Mouse (Mus musculus) midbrain, postnatal 0 days (tissue): Measurements from ENCODE around the gene Gm20388. TPM values are rescaled to one million over a fixed set of nuclear protein-coding genes. Genes with fewer than 3 reads are reported as not detected.

Experiments used
- ATAC-seq: fragments of 200-750 bp; cut with Nextera tagmentation; 2 replicates; pipeline ENCODE4 v1.8.0; 2017; ENCODE audit warnings: moderate number of reproducible peaks, mild to moderate bottlenecking, moderate TSS enrichment, moderate library complexity; ENCODE audit not compliant: low FRiP score
- DNase-seq: peaks from one replicate; pipeline ENCODE4 v3.0.0-alpha.2; 2015; ENCODE audit warnings: low spot score
- H3K27ac ChIP-seq: fragments of 300-500 bp; sonication (generic); 2 replicates; pipeline ENCODE4 v1.5.1; 2014; ENCODE audit warnings: low read depth, mild to moderate bottlenecking, low read length, mixed read lengths
- H3K27me3 ChIP-seq: fragments of 300-500 bp; sonication (generic); 2 replicates; pipeline ENCODE4 v1.6.1; 2014; ENCODE audit warnings: low read length, control low read depth, mixed read lengths; ENCODE audit not compliant: insufficient read depth
- H3K36me3 ChIP-seq: fragments of 300-500 bp; sonication (generic); 2 replicates; pipeline ENCODE4 v1.6.1; 2014; ENCODE audit warnings: low read length, control low read depth, mixed read lengths; ENCODE audit not compliant: insufficient read depth
- H3K4me1 ChIP-seq: fragments of 300-500 bp; sonication (generic); 2 replicates; pipeline ENCODE4 v1.6.1; 2014; ENCODE audit warnings: mild to moderate bottlenecking, control low read depth, antibody characterized with exemption, low read length, mixed read lengths; ENCODE audit not compliant: insufficient read depth
- H3K4me2 ChIP-seq: fragments of 300-500 bp; sonication (generic); 2 replicates; pipeline ENCODE4 v1.6.1; 2014; ENCODE audit warnings: low read depth, mild to moderate bottlenecking, low read length, mixed read lengths; ENCODE audit not compliant: poor library complexity, severe bottlenecking
- H3K4me3 ChIP-seq: fragments of 300-500 bp; sonication (generic); 2 replicates; pipeline ENCODE4 v1.5.1; 2014; ENCODE audit warnings: low read depth, mild to moderate bottlenecking, low read length, moderate library complexity
- H3K9ac ChIP-seq: fragments of 300-500 bp; sonication (generic); replicated peaks from 2 replicates; pipeline ENCODE4 v1.6.1; 2014; ENCODE audit warnings: mild to moderate bottlenecking, low read length, moderate library complexity, mixed read lengths; ENCODE audit not compliant: poor library complexity, severe bottlenecking
- H3K9me3 ChIP-seq: fragments of 300-500 bp; sonication (generic); 2 replicates; pipeline ENCODE4 v1.6.1; 2016; ENCODE audit warnings: low read length, control low read depth
- CTCF ChIP-seq: IDR thresholded peaks from 2 replicates; pipeline ENCODE4 v1.5.1; 2016; ENCODE audit warnings: antibody characterized with exemption, mild to moderate bottlenecking
- WGBS: fragments of 180-500 bp; shearing (Covaris S2); extraction: QIAGEN DNeasy Blood & Tissue Kit; methylation state at CpG from one replicate; pipeline ENCODE4 v1.1.7; 2014; 5-methylcytosine and 5-hydroxymethylcytosine counted together
- polyA plus RNA-seq: library from polyadenylated mRNA; unstranded; fragments of >200 nt; fragmentation: Nextera tagmentation; extraction: Ambion mirVana; gene quantifications from 2 replicates; pipeline ENCODE4 v1.2.1, GENCODE M21; 2015
- total RNA-seq: library from RNA; depleted of rRNA; stranded (reverse); fragments of >200 nt; gene quantifications from 2 replicates; pipeline ENCODE4 v1.2.3, GENCODE M21; 2014

Gene Gm20388
- total and polyA plus RNA-seq, 2 experiments from 2014 or later = 74.2 TPM; not detected in 1

DNA sequence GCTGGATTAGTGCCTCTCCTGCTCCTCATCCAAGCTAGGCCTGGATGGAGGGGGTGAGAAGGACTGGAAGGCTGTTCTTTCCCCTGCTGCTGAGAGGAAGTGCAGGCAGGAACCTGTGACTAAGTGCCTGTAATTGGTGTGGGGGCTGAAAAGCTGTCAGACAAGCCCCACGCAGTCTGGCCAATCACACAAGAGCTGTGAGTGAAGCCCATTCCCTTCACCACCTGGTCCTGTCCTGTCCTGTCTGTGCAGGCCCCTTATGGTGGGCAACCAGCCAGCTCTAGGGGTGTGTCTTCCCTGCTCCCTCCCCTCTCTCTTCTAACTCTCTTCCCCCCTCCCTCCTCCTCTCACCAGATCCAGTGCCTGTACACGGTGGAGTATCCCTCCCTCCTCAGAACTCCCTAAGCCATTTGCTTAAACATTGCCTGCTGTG is 3227.0 kb downstream of the Gm20388 start:
- no peak overlapping the region for H3K4me3 ChIP-seq
- peak; percentile 43; the same call in 1 of the 2 replicates for ATAC-seq
- H3K9ac ChIP-seq = 0 out of 2 replicates have a peak overlapping the region, but pooled peaks have one; percentile 8
- H3K36me3 ChIP-seq = no peaks in the 10 kb centered on the region
- DNase-seq = peak; percentile 79
- H3K9me3 ChIP-seq = no peaks in the 10 kb centered on the region
- TF ChIP-seq CTCF = no peak
- H3K4me2 ChIP-seq = no peak overlapping the region
- peaks cover 11% of the 10 kb centered on the region; the same call in 1 of the 2 replicates for H3K4me1 ChIP-seq
- no peaks in the 10 kb centered on the region for H3K27me3 ChIP-seq
- no peak overlapping the region for H3K27ac ChIP-seq
- 14% methylated on average over 2 of the region's 2 CpGs for WGBS

DNA sequence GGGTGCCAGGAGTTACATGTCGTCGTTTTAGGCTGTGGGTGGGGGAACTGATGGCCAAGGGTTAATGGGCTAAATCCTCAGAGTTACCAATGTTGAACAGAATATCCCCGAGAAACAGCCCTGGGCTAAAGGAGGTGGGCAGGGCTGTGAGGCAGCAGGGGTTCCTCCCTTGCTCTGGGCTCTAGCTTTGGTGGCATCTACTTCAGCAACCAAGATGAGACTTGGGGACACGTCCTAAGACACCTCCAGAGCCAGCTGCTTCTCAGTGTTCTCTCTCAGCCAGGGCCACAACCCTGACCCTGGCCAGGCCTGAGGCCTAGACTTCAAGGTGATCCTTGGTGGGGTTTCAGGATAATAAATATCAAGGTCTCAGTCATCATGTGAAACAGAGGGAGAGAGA is 3228.1 kb downstream of the Gm20388 start:
- Histone ChIP-seq H3K9me3 (no peaks in the 10 kb centered on the region), H3K4me2 (no peak overlapping the region), H3K27ac (no peak overlapping the region), H3K9ac (no peak overlapping the region), H3K4me1 (peaks cover 11% of the 10 kb centered on the region; the same call in 1 of the 2 replicates), H3K4me3 (no peak overlapping the region), H3K27me3 (no peaks in the 10 kb centered on the region), H3K36me3 (no peaks in the 10 kb centered on the region)
- DNase-seq = no peak
- 77% methylated on average over 4 of the region's 4 CpGs for WGBS
- no peak for TF ChIP-seq CTCF
- ATAC-seq = no peak

DNA sequence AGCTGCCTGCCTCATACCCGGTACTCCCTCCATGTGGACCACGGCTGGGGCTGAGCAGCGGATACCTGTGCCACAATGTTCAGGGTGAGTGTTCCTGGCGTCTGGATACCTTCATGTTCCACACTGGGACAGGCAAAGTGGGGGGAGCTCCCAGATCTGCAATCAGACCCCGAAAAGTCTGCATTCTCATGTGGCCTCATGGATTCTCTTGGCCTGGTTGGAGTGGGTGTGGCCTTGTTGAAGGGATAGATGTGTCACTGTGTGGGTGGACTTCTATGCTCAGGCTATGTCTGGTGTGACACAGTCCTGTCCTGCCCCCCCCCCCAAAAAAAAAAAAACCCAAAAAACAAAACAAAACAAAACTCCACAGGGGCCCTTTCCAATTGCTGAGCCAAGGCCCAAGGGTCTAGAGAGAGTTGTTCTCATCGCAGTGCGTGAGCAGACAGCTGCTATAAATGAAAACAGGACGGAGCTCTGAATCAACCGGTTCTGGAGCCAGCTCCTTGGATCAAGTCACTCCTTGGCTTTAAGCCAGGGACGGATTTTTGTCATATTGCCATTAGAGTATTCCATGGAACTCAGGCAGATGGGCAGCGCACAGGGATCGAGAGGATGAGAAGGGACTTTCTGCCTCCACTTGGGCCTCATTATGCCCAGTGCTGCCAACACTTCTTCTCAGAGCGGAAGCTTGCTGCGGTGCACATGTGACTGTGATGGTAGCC is 3231.3 kb downstream of the Gm20388 start:
- no peak for TF ChIP-seq CTCF
- WGBS = 72% methylated on average over 14 of the region's 14 CpGs
- Histone ChIP-seq H3K27ac (no peak overlapping the region), H3K4me1 (no peaks in the 10 kb centered on the region), H3K4me2 (no peak overlapping the region), H3K9me3 (no peaks in the 10 kb centered on the region), H3K9ac (no peak overlapping the region), H3K36me3 (no peaks in the 10 kb centered on the region), H3K4me3 (no peak overlapping the region), H3K27me3 (no peaks in the 10 kb centered on the region)
- DNase-seq (peak; percentile 93), ATAC-seq (peak; percentile 41; the same call in 1 of the 2 replicates)

DNA sequence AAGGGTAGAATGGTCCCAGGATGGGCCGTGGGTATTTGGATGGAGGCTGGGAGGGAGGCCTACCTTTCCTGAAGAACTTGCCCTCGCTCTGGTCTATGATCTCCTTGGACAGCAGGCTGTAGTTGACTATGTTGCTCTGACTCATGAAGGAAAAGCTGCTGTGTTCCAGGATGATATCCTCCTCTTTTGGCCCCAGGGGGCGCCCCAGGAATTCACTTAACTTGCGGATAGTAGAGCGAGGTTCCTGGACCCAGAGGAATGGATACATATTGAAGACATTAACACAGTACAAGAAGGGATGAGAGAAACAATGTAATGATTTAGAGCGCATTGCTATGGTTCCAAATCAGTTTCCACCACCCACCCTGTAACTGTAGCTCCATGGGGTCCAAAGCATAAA is 3234.6 kb downstream of the Gm20388 start:
- no peak overlapping the region for H3K27ac ChIP-seq
- H3K4me1 ChIP-seq = no peaks in the 10 kb centered on the region
- no peak for ATAC-seq
- no peaks in the 10 kb centered on the region for H3K9me3 ChIP-seq
- peak; percentile 34 for TF ChIP-seq CTCF
- no peak for DNase-seq
- no peak overlapping the region for H3K4me2 ChIP-seq
- WGBS = 66% methylated on average over 6 of the region's 6 CpGs
- no peak overlapping the region for H3K9ac ChIP-seq
- no peaks in the 10 kb centered on the region for H3K36me3 ChIP-seq
- H3K4me3 ChIP-seq = no peak overlapping the region
- no peaks in the 10 kb centered on the region for H3K27me3 ChIP-seq

DNA sequence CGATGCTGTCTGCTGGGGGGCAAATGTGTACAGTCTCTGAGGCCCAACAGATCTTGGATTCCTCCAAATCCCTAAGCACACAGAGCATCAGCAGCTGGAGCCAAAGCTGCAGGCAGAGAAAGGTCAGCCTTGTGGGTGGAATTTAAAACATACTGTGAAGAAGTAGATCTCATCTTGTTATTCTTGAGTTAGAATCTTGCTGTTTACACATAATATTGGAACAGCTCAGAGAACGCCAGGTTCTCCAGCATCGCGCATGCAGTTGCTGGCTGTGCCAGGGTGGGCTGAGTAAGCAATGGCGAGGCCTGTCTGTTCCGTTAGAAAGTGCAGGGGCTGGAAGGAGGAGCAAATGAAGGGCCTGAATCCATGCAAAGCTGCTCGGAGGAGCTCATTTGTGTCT is 3235.7 kb downstream of the Gm20388 start:
- no peaks in the 10 kb centered on the region for H3K4me1 ChIP-seq
- H3K4me3 ChIP-seq = no peak overlapping the region
- DNase-seq = no peak
- ATAC-seq = no peak
- no peaks in the 10 kb centered on the region for H3K36me3 ChIP-seq
- no peaks in the 10 kb centered on the region for H3K27me3 ChIP-seq
- H3K4me2 ChIP-seq = no peak overlapping the region
- 65% methylated on average over 7 of the region's 7 CpGs for WGBS
- H3K27ac ChIP-seq = no peak overlapping the region
- no peak for TF ChIP-seq CTCF
- no peak overlapping the region for H3K9ac ChIP-seq
- no peaks in the 10 kb centered on the region for H3K9me3 ChIP-seq

DNA sequence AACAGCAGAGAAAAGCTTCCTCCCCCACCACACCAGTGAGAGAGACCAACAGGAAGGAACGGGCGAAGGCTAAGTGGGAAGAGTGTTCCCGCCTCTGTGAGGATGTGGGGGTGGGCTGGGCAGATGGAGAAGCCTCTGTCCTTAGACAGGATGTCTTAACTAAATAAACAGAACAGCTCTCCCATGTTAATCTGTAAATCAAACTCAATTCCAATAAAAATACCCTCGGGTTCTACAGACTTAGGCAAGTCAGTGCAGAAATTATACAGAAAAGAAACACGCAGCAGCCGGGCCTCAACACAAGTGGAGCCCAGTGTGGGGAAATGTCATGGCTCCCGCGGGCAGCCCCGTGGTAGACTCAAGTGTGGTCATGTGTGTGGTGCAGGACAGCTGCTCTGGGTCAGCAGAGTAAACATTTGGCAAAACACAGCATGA is 3240.1 kb downstream of the Gm20388 start:
- DNase-seq (no peak), ATAC-seq (no peak)
- 75% methylated on average over 9 of the region's 9 CpGs for WGBS
- Histone ChIP-seq H3K4me1 (no peaks in the 10 kb centered on the region), H3K27me3 (no peaks in the 10 kb centered on the region), H3K9ac (no peak overlapping the region), H3K36me3 (no peaks in the 10 kb centered on the region), H3K4me2 (no peak overlapping the region), H3K4me3 (no peak overlapping the region), H3K27ac (no peak overlapping the region), H3K9me3 (no peaks in the 10 kb centered on the region)
- TF ChIP-seq CTCF = no peak
